Mouse (Mus musculus) layer of hippocampus, adult 18-20 months (tissue): Measurements from ENCODE around the gene Usp40. TPM values are rescaled to one million over a fixed set of nuclear protein-coding genes. Genes with fewer than 3 reads are reported as not detected.

Source experiments
- DNase-seq, 2 experiments: peaks; one replicate each; pipeline ENCODE4 v3.0.0; 2022; ENCODE audit warnings: low spot score in 2 of 2
- total RNA-seq, 2 experiments: library from RNA; stranded (reverse); gene quantifications; 2 replicates each; pipeline ENCODE4 v1.2.3; 2021

Usp40 gene
- total RNA-seq, 2 experiments from 2014 or later = 18.4 to 19.8 TPM

DNA sequence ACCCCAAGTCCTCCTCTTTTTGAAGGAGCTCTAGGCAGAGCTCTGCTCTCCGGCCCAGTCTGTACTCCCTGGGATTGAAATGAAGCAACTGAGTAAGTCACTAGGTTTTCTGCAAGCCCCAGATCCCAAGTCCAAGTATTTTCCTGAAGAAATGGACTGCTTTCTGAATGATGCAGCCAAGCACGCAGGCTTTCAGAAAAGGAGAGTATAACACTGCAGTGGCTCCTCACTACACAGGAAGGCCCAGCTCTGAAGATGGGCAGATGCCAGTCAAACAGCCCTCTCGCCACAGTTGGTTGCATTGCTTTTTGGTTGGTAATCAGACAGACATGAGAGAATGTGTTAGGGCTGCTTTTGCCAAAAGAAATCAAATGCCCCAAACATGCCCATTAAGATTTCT is 56.7 kb downstream of the Usp40 start:
- DNase-seq = no peak

DNA sequence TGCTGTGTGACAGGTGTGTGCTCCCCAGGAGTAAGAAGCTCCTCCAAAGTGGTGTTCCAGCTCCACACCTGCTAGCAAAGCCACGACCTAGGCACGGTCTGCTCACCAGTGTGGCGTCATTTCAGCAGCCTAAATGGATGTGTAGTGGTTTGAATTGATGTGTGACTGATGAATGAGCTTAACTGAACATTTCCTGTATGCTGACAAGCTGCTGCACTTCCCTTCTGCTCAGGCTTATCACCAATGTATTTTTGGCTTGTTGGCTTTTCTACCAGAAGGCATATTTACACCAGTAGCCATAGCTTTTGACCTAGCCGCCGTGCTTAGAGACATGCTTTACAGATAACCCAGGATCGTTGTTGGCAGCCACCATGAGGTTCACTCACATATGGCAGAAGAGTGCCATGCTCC is 60.7 kb downstream of the Usp40 start:
- DNase-seq = no peak

DNA sequence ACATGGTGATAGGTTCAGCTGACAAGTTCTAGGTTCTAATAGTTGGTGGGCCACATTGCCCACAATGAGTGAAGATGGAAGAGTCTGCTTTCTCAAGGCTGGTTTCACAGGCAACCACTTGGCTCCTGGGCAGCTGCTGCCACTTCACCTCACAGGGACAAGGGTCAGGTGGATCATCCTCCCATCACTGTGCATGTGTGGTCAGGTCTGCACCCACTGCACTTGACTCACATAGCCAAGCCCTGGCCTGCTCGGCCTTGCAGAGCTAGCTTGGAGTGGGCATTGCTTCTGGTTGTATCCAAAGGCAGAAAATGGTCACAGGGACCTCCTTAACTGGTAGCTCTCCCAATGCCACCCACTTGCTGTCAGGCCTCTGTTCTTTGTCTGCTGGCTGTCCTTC is 66.6 kb downstream of the Usp40 start:
- no peak for DNase-seq

DNA sequence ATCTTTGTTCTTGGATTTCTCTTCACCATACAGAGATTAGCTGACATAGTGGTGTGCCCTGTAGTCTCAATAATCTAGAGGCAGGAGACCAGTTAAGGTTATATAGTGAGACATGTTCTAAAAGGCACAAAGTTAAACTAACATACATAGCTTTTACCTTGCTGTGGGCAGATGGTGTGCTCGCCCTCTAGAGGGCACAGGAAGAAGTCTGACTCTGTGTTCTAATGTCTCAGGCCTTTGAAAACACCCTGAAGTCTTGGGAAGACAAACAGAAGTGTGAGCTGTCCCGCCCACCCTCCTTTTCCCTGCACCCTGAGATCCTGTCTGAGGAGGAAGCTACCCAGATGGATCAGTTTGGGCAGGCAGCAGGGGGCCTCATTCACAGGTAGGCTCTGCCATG is 71.8 kb downstream of the Usp40 start:
- no peak for DNase-seq

DNA sequence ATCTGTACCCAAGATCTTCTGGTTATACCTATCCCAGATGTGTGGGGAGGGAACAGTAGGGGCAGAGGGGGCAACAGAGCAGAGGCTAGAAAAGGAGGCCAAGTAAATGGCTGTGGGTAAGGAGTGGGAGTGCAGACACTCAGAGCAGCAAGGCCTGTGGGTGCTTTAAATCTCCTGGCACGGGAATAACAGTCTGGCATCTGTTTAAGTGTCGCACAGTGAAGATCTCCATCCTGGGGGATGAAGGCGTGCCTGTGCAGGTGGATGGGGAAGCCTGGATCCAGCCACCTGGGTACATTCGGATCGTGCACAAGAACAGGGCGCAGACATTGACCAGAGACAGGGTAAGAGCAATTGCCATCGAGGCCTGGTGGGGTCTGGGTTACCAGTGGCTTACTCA is 72.3 kb downstream of the Usp40 start:
- DNase-seq = no peak

DNA sequence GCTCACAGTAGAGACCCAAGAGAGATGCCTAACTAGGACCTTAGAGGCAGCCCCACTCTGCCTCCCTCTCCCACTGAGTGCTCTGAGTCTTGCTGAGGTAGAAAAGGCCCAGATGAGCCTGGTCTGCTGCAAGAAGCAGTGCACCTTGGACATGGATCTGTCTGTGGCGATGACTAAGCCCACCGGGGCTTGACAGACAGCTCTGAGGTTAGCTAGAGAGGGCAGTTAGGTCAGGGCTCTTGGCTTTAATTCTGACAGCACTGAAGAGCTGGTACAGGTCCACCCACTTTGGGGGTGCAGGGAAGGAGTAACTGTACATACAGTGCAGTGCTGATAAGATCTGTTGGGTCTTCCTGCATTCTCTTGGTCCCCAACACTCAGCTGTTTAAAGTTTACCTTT is 72.8 kb downstream of the Usp40 start:
- DNase-seq = no peak

DNA sequence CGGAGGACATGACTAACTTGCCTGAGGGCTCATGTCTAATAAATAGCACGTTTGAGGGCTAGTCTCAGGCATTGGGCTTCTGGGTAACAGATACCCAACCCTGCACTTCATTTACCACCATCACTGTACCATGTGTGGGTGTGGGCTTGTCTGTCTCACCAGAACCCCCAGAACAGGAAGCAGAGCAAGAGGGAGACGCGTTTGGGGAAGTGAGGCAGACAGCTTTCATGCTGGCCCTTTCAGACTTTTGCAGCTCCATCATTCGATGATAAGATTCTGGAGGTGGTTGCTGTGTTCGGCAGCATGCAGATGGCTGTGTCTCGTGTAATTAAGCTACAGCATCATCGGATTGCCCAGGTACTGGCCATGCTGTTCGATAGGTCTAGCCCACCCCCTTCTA is 73.3 kb downstream of the Usp40 start:
- no peak for DNase-seq

DNA sequence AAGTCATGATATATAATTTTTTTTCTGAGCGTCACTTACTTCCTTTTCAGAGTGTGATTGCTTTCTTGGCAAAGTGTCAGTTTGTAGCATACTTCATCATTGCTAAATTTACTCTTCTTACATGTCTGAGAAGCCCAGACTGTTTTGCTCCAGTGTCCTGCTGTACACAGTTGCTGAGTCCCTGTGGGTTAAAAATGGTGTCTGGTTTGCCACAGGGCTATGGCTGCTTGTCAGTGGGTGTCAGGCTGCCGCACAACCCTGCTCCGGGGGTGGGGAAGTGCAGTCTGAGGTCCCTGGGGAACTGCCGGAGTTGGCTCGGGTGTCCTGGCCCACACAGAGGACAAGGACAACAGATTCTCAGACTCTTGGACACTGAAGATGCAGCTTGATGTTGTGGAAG is 75.3 kb downstream of the Usp40 start:
- no peak for DNase-seq

DNA sequence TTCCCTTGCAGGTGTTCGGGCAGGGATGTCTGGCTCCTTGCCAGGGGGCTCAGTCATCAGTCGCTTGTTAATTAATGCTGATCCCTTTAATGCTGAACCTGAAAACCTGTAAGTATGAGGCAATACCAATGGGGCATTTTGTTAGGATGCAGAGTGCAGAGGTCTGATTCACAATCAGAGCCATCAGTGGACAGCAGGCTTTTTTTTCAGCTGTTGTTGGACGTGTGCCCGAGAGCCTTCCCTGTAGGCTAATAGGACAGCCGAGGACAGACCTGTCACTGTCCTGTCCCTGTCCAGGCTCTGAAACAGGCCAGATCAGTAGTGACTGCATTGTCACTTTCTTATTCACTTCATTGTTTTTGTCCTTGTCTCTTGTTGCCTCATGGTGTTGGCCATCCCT is 78.6 kb downstream of the Usp40 start:
- DNase-seq = no peak

DNA sequence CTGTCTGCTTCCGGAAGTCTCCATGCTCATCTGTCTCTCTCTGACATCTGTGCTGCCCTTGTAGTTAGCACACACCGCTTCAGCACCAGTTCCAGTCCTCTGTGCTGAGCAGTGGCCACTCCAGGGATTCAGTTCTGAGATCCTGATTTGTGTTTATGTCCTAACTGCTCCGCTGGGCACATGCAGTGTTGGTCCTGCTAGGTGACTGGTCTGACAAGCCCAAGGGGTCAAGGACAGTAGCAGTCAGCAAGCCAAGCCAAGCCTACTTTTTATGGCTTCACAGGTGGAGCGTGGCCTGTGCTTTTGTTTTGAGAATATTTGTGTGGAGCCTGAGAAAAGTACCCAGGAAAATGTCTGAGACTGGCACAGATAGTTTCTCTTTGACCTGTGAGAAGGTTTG is 83.5 kb downstream of the Usp40 start:
- no peak for DNase-seq

DNA sequence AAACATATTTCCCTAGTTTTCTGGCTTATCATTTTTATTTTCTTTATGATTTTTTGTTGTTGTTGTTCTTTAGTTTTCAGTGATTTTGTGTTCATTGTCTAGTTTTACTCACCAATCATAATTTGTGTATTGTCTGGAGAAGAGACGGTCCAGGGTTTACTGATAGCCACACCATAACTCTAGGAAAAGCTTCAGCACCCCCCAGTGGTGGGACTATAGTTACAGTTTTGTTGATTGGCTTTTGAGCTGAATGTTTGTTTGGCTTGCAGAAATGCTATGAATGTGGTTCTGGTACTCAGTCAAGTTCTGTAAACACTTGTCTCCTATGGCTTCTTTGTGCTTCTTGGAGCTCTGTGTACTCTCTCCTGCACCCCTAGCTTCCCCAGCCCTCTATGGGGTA is 85.7 kb downstream of the Usp40 start:
- peak in 1 of 2 experiments; percentile 70 for DNase-seq

DNA sequence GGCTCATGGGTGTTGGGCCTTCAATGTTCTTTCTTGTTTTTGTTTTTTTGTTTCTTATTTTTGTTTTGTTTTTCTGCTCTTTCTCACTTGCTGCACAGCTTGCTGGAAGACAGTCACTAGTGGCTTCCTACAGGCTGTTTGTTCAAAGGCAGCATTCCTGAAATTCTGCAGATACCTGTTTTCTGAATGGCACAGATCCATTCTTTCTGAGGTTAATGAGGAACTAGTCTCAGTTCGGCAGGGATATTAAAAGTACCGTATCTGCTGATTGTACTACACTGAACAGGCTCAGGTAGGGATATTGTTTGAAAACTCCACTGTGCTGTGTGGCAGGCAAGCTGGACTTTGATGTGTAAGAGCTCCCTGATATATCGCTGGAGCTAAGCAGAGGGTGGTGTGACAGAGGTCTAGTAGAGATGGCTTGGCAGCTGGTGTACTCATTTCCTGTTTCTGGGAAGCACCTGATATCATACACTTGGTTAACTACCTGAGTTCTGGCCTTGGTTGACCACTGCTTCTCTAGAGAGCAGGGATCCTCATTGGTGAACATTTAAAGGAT is 88.2 kb downstream of the Usp40 start:
- DNase-seq = no peak

DNA sequence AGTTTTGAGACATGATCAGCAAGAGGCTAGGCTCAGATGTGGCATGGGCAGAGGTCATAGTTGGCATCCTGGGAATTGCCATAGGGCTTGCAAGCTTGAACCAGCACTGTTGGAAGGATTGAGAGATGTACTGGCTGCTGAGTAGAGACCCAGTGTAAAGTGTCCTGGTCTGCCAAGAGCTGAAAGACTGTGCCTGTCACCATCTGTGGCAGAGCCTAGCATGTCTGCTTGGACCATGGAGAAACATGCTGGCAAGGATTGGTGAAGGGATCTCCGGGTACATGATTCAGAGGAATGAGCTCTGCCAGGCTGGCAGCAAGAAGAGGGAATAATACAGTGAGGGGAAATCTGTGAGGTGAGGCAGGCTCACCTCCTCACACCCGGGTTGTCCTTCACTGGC is 90.3 kb downstream of the Usp40 start:
- peak; percentile 53 to 62 for DNase-seq

DNA sequence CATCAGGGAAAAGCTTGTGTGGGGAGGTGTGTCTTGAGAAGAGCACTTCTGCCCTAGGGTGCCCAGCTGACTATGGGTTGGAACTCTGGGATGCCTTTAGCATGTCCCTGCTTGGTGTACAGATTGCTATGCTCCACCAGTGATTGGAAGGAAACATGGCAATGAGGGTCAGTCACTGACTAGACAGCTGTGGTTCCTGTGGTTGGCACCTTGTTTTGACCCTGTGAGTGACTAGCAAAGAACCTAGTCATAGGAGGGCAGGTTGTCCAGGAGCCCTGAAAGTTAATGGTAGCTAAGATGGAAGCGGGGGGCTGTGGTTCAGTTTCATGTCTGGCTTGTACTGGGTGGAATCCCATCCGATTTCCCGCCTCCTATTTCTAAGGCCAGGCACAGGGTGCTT is 91.0 kb downstream of the Usp40 start:
- DNase-seq = no peak

DNA sequence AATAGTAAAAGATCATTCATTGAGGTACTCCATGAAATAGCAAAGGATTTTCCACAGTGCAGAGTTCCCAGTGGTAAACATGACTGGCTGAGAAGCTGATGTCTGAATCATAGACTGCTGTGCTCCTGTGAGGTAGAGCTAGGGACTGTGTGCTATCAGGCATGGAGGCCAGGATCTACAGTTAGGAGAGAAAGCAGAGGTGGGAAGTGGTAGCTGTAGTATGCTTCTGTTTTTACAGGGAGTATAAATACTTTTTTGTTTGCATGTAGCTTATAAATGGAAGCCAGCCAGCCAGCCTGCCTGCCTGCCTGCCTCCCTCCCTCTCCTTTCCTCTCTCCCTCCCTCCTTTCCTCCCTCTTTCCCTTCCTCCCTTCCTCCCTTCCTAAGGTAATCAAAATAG is 95.0 kb downstream of the Usp40 start:
- DNase-seq = no peak

DNA sequence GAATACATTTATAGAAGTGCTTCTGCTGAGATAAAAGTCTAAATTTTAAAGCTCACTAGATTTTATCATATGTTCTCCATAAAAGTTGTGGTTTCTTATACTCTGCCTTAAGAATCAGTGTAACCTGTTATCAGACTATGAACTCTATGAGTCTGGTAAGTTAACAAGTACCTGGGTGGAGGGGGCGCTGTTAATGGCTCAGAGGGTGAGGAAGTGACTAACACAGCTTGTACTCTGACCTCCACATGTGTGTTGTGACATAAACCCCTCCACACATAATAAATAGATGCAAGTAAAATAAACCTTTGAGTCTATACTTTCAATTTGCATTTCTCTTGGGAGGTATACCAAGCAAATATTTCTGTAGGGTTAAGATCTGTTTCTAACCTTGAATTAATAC is 97.9 kb downstream of the Usp40 start:
- no peak for DNase-seq

DNA sequence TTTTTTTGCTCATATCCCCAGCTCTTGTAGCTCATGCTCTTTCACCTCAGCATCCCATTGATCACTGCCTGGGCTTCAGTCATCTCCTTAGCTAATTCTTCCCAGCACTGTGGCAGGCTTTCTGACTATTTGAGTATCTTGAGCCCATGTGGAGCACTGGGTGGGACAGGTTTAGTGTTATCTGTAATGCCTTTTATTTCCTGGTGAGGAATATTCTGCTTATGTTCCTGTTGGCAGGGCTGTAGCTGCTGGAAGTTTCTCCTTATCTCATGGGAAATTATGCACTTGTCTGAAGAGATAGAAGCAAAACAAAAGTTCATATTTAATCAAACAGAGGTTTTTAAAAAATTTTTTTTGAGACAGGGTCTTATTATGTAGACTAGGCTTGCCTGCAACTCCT is 98.8 kb downstream of the Usp40 start:
- DNase-seq = no peak

DNA sequence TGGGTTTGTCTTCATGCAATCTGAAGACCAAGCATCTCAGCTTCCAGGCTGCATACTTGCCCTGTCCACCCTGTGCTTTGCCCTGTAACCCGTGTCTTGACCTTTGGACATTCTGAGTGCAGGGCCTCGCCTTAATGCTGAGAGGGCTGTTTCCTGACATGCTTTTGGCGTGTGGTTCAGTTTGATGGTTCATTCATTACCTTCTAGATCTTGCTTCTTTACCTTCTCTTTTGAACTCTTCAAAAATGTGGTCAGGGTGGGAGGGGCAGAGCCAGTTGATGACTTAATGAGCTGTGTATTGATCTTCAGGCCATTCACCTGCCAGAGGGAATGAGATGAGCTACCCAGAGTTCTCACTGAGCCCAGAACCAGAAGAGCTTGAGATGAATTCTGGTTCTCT is 99.6 kb downstream of the Usp40 start:
- no peak for DNase-seq

DNA sequence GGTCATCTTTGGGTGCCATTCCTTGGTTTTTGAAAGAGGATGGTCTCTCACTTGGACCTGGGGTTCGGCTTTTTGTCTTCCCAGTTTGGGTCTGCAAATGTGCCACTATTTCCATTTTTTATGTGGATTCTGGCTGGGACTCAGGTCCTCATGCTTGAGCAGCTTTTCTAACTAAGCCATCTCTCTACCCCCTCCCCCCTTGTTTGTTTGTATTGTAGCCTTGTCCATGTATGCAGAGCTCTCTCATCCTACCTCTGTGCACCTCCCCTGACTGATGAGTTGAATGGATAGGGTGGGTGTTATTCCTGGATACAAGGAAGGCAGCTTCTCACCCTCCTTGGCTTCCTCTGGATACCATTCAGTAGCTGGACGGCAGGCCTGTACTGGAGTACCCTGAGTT is 100.3 kb downstream of the Usp40 start:
- DNase-seq = no peak

DNA sequence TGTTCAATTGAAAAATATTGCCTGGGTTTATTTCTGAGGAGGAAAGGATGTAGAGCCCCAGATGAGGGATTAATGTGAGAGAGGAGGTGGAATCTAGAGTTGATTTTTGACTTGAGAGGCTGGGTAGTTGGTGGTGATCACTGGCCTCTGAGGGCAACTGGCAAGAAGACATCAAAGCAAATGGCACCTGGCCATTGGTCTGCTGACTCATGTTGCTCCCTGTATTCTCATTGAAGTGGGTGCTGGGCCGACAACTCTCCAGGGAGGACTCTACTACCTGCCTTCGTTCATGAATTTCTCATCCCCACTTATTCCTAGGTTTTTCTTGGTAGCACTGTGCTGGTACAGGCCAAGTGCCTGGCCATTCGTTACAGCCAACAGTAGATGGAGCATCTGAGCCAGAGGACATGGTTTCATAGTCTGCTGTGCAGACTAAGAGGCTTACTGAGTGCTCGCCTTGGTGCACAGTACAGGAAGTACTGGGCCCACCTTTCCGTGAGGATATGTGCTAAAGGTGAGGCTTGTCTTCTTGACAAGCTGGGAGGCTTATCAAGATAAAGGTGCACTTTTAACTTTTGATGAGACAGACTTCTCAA is 101.9 kb downstream of the Usp40 start:
- no peak for DNase-seq

DNA sequence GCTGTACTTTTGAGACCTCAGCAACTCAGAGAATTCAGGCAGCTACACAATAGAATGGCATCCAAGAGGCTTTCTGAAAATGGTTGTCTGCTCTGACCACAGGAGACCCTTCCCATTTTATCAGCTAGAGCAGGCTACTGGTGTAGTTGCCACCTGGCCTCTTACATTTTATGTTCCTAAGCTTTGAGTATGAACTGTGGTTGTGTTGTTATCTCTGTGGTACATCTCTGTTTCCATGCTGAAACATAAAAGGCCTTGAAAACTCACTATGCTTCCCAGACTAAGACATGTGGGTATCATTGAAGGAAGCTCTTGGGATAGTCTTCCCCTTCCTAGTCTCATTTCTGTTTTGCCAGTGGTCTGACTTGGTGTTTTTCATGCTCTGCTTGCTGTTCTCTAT is 106.2 kb downstream of the Usp40 start:
- no peak for DNase-seq

DNA sequence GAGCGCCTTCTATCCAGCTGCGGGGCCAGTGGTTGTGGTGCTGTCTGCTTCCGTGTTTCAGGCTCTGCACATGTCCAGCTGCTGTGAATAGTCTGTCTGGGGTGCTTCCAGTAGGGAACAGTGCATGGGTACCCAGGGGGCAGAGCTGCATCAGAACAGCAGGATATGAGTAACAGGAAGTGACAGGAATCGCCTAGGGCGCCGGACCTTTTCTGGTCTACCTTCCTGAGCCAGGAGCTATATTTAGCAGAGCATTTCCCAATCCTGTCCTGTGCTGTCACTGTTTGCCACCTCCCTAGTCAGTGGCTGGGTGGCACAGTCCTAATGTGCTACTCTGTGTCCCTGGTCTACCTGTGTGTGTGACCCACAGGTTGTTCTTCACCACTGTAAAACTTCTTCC is 107.4 kb downstream of the Usp40 start:
- DNase-seq = no peak

DNA sequence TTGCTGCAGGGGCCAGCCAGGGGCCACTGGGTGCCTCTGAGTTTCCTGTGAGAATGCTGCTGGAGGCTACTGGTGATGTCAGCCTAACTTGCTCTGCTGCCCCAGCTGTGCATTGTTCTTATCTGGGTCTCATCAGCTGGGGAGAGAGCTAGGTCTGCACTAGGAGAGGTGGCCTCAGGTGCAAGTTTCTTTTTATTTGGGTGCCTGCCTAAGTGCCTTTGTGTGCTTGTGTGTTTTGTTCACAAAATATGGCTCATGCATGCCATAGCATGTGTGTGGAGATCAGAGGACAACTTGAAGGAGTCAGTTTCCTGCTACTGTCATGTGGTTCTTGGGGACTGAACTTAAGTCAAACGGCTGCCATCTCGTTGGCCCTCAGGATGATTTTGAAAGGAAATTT is 108.7 kb downstream of the Usp40 start:
- DNase-seq = no peak

DNA sequence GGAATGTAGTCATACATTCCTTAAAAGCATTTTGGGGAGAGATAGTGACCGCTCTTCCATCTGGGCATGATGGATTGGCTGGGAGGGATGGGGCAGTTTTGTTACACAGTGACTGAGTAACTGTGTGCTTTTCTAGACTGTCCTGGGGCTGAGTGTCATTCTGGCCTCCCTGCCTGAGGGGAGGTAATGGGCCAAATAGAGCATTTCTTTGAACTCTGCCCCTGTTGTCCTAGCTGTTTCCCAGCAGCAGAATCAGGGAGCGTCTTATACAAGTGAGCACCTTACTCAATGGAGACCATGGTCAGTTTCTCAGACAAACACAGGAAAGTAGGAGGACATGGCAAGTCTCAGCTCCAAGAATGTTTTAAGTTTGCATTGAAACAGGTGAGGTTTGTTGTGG is 111.4 kb downstream of the Usp40 start:
- no peak for DNase-seq
